Mouse (Mus musculus) lung, adult 2 months (tissue): ENCODE results near the gene Hpd.

Experiments
- CTCF ChIP-seq: fragments of 200-500 bp; IDR thresholded peaks from 2 replicates; pipeline ENCODE4 v1.5.1; 2011; ENCODE audit warnings: mild to moderate bottlenecking, low read length, control low read depth; ENCODE audit not compliant: insufficient read depth
- POLR2A ChIP-seq: fragments of 200-500 bp; IDR thresholded peaks from 2 replicates; pipeline ENCODE4 v1.6.1; 2011; ENCODE audit warnings: low read depth, mild to moderate bottlenecking, control low read depth, low read length, borderline replicate concordance; ENCODE audit errors: extremely low read depth

DNA sequence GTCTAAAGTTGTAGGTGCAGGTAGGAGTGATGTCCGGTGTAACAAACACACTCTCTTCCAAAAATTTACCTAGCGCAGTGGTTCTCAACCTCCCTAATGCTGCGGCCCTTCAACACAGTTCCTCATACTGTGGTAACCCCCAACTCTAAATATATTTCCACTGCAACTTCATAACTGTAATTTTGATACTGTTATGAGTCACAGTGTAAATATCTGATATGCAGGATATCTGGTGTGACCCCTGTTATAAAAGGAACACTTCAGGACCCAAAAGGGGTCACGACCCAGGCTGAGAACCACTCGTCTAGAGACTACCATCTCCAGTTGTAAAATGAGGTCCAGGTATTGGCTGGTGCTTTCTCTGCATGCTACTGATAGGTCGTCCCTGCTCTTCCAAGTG lies 57.4 kb downstream of the Hpd start:
- TF ChIP-seq POLR2A: no peak
- TF ChIP-seq CTCF: no peak
